Mouse (Mus musculus) bone marrow macrophage, adult 2 months (primary cell): ENCODE measurements at regions not wholly inside any gene's neighbourhood (a gene's known extent, or its start where the extent isn't known, plus 50 kb on each side); places are given as distances from the start of the nearest gene placed in this dataset.

ENCODE experiments used
- CTCF ChIP-seq: IDR thresholded peaks from 2 replicates; pipeline ENCODE4 v1.5.1; 2012; ENCODE audit warnings: low read depth, mild to moderate bottlenecking, low read length, moderate library complexity
- POLR2A ChIP-seq: IDR thresholded peaks from 2 replicates; pipeline ENCODE4 v1.6.1; 2012; ENCODE audit warnings: mild to moderate bottlenecking, low read depth, low read length, borderline replicate concordance

DNA sequence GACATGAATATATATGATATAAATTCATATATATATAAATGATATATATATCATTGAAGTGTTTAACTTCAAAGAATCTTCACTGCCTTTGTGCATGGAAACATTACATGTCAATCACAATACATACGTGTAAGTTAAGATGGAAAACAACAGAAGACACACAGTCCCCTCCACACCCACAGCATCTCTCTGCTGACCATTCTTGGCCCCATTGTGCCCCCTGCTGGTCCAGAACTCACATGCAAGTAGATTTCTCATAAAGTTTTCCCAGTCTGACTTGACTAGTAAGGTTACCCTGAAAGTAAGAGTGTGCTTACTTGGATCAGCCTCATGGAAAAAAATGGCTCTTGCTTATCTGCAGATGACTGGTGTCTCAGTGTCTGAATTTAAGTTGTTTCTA lies 926.3 kb upstream of the Zfp386 start:
- TF ChIP-seq POLR2A (no peak), CTCF (0 out of 2 replicates have a peak, but pooled peaks have one; percentile 10)
